In the genomic region with DNA sequence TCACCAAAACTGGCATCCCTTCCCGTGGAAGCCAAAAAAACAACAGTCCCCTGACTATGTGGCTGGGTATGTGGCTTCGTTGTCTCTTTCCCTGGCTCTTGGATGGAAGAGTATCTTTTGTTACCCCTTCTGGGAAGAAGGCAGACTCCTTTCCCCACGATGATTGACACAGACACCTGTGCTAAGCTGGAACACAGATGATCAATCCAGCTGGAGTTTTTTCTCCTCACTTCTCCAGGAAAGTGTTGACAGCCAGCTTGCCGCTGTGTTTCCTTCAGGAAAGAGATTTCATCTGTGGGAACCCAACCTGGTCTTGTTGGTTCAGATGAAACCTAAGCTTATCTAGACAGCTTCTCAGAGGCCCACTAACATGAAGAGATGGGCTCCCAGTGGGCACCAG, we compare ENCODE assay signal across 24 mouse cellular contexts. TPM values are rescaled to one million over a fixed set of nuclear protein-coding genes. Genes with fewer than 3 reads are reported as not detected.
DNase-seq lines count a peak whose midpoint lies in the region; ATAC-seq and TF ChIP-seq lines count a peak whose summit lies in the region.
"Had no signal": no experiment of that assay in that cellular context is flagged by ENCODE, and none has a peak within 500 bp of the region (broad histone marks: within the 10 kb centered on the region; RNA-seq: fewer than 3 reads in every experiment).

No protein-coding gene starts in this region.

- no peak overlapping the region for H3K4me2 ChIP-seq in embryonic facial prominence, embryonic 14.5 days (ENCODE audit: low read depth, low read length)
- peak overlapping the region; percentile 25 for H3K4me2 ChIP-seq in myocyte (ENCODE audit: low read depth)

- no peaks in the 10 kb centered on the region for H3K36me3 ChIP-seq in embryonic facial prominence, embryonic 14.5 days (ENCODE audit: control insufficient read depth, insufficient read depth, low read length)
- no peaks in the 10 kb centered on the region for H3K36me3 ChIP-seq in embryonic facial prominence, embryonic 10.5 days (replicated peaks)
- H3K36me3 ChIP-seq in C2C12 (ENCODE audit: control insufficient read depth, insufficient read depth), result no peaks in the 10 kb centered on the region
- no peaks in the 10 kb centered on the region for H3K36me3 ChIP-seq in myocyte (ENCODE audit: control insufficient read depth, insufficient read depth)
- H3K36me3 ChIP-seq: G1E had no signal

- no peak for TF ChIP-seq CTCF in C2C12 (IDR thresholded peaks at IDR 0.05; ENCODE audit: control insufficient read depth, insufficient read depth, insufficient read length)

- H3K9ac ChIP-seq in embryonic facial prominence, embryonic 14.5 days (ENCODE audit: low read depth, low read length), result no peak overlapping the region

- H3K27me3 ChIP-seq in embryonic facial prominence, embryonic 14.5 days (replicated peaks; ENCODE audit: control insufficient read depth, insufficient read depth, low read length), result no peaks in the 10 kb centered on the region
- no peaks in the 10 kb centered on the region for H3K27me3 ChIP-seq in embryonic facial prominence, embryonic 10.5 days (replicated peaks; ENCODE audit: low read depth, poor library complexity, severe bottlenecking)
- H3K27me3 ChIP-seq in C2C12 (ENCODE audit: control insufficient read depth, insufficient read depth, insufficient read length) (no peaks in the 10 kb centered on the region), myocyte (ENCODE audit: control insufficient read depth, insufficient read depth, insufficient read length) (no peaks in the 10 kb centered on the region)
- H3K27me3 ChIP-seq: Patski had no signal

- no peak overlapping the region for H3K27ac ChIP-seq in embryonic facial prominence, embryonic 14.5 days (replicated peaks; ENCODE audit: low read depth, low read length)
- no peak overlapping the region for H3K27ac ChIP-seq in embryonic facial prominence, embryonic 10.5 days (replicated peaks)

- intact Hi-C loops in heart, postnatal 14 days (cut with DNase I), result no loop called here

- H3K9me3 ChIP-seq in embryonic facial prominence, embryonic 14.5 days (ENCODE audit: control insufficient read depth, low read length), result no peaks in the 10 kb centered on the region
- H3K9me3 ChIP-seq in embryonic facial prominence, embryonic 10.5 days, result no peaks in the 10 kb centered on the region

- no peak overlapping the region for H3K4me3 ChIP-seq in embryonic facial prominence, embryonic 14.5 days (ENCODE audit: low read depth, low read length)
- no peak overlapping the region for H3K4me3 ChIP-seq in embryonic facial prominence, embryonic 10.5 days
- H3K4me3 ChIP-seq in C2C12 (ENCODE audit: insufficient read depth, poor library complexity, severe bottlenecking), result no peak overlapping the region
- H3K4me3 ChIP-seq in myocyte, result no peak overlapping the region

- WGBS in embryonic facial prominence, embryonic 14.5 days, result 71% methylated on average over 4 of the region's 4 CpGs
- 86% methylated on average over 4 of the region's 4 CpGs for WGBS in embryonic facial prominence, embryonic 10.5 days

- peaks cover 13% of the 10 kb centered on the region for H3K4me1 ChIP-seq in embryonic facial prominence, embryonic 14.5 days (ENCODE audit: control insufficient read depth, insufficient read depth, low read length)
- peaks cover 10% of the 10 kb centered on the region for H3K4me1 ChIP-seq in embryonic facial prominence, embryonic 10.5 days

- H3K79me2 ChIP-seq in C2C12 (ENCODE audit: control insufficient read depth, insufficient read depth) (no peaks in the 10 kb centered on the region), myocyte (ENCODE audit: control insufficient read depth, insufficient read depth) (no peaks in the 10 kb centered on the region)

- no peaks in the 10 kb centered on the region for H3K79me3 ChIP-seq in C2C12 (ENCODE audit: low read depth)

- no peak for TF ChIP-seq POLR2A in myocyte (IDR thresholded peaks at IDR 0.05; ENCODE audit: insufficient read length, low read depth)

- no peak overlapping the region for H3ac ChIP-seq in C2C12 (ENCODE audit: control insufficient read depth, insufficient read length, low read depth)
- no peak overlapping the region for H3ac ChIP-seq in myocyte (ENCODE audit: control insufficient read depth, insufficient read length)

- no peak for ATAC-seq in embryonic facial prominence, embryonic 14.5 days (ENCODE audit: low read depth)
- ATAC-seq in common myeloid progenitor, adult 5-6 weeks (replicated peaks; ENCODE audit: low read depth, poor library complexity, severe bottlenecking), result peak; percentile 26
- ATAC-seq: activated CD4-positive, CD25-positive, alpha-beta regulatory T cell, adult 4 months; CD4-positive, CD25-positive, alpha-beta regulatory T cell, adult 4 months; Patski had no signal

- DNase-seq in embryonic facial prominence, embryonic 14.5 days (ENCODE audit: low spot score), result peak; percentile 50
- DNase-seq in embryonic facial prominence, embryonic 10.5 days (ENCODE audit: low spot score), result no peak
- no peak for DNase-seq in heart, postnatal 14 days
- no peak for DNase-seq in thymus, postnatal 0 days (ENCODE audit: low spot score)
- no peak for DNase-seq in kidney, postnatal 10 days
- DNase-seq: adrenal gland, adult 2 months; adrenal gland, adult 8-10 months; adrenal gland, postnatal 10 days; adrenal gland, postnatal 14 days; adrenal gland, postnatal 25 days; adrenal gland, postnatal 36 days; B cell, adult 2 months; cerebellum, adult 11 months; cerebellum, adult 11-12 months; cerebellum, adult 18-20 months had no signal

TF ChIP-seq in C2C12, 6 proteins besides CTCF, POLR2A, EP300 and RAD21:
- TF ChIP-seq MYOD1 (IDR thresholded peaks at IDR 0.05; ENCODE audit: control insufficient read depth, insufficient read length, low read depth) (peak; percentile 76), MAX (IDR thresholded peaks at IDR 0.05) (no peak)

TF ChIP-seq in myocyte, 11 proteins besides CTCF, POLR2A, EP300 and RAD21:
- TF ChIP-seq CEBPB (IDR thresholded peaks at IDR 0.05; ENCODE audit: insufficient read depth, poor library complexity, severe bottlenecking) (no peak), MYOG (IDR thresholded peaks at IDR 0.05; ENCODE audit: control insufficient read depth in 1 of 3, insufficient read depth in 1 of 3, insufficient read length in 2 of 3, low read depth in 2 of 3) (peak in 1 of 3 experiments; percentile 19), TCF3 (IDR thresholded peaks at IDR 0.05; ENCODE audit: insufficient read length, low read depth) (peak; percentile 46), SRF (IDR thresholded peaks at IDR 0.05; ENCODE audit: control insufficient read depth, insufficient read length, low read depth) (no peak), TCF12 (IDR thresholded peaks at IDR 0.05; ENCODE audit: insufficient read depth, poor library complexity, severe bottlenecking) (peak; percentile 61), POLR2AphosphoS2 (IDR thresholded peaks at IDR 0.05; ENCODE audit: insufficient read length, low read depth) (no peak), USF1 (IDR thresholded peaks at IDR 0.05; ENCODE audit: low read depth) (no peak), MYOD1 (IDR thresholded peaks at IDR 0.05; ENCODE audit: control insufficient read depth in 1 of 3, insufficient read length in 2 of 3, low read depth in 2 of 3) (peak; percentile 29 to 97 (median 95)), MAX (IDR thresholded peaks at IDR 0.05; ENCODE audit: low read depth) (no peak)
TF ChIP-seq in myocyte: peak in this region for 4.

RNA-seq across cellular contexts. Expression of a gene that starts 40.5 kb away (rescaled TPM):
- polyA plus RNA-seq in embryonic facial prominence, embryonic 14.5 days (2014; fragmentation: Nextera tagmentation; extraction: Ambion mirVana), result 22.5 and 25.0 TPM in 2 replicates
- polyA plus RNA-seq in embryonic facial prominence, embryonic 10.5 days (2016; fragmentation: Nextera tagmentation; extraction: Ambion mirVana), result 13.4 and 15.4 TPM in 2 replicates
- polyA plus RNA-seq in C2C12 (2012; fragmentation: generic; extraction: Trizol), result 16.8 TPM
- 0.09 TPM in 1 of 2 replicates, not detected in the other for total RNA-seq in common myeloid progenitor, adult 5-6 weeks (2017)
- 4.6 TPM for polyA plus RNA-seq in myocyte (2012; fragmentation: generic; extraction: Trizol)
- total RNA-seq in heart, postnatal 14 days (2021), result 1 to 10 TPM; 3.9 to 4.2 TPM
- 32.6 and 36.2 TPM in 2 replicates for polyA plus RNA-seq in thymus, postnatal 0 days (2015; fragmentation: Nextera tagmentation; extraction: Ambion mirVana)
- total RNA-seq: CH12.LX, MEL had no signal
- polyA plus RNA-seq: G1E had no signal
